Mouse (Mus musculus): ENCODE data around the gene Rgs1. TPM values are rescaled to one million over a fixed set of nuclear protein-coding genes. Genes with fewer than 3 reads are reported as not detected.

Gene Rgs1
- total and polyA plus RNA-seq, 3 experiments: 1.6 to 238 (median 101) TPM

- no peaks in the 10 kb centered on the region for H3K9me3 ChIP-seq (replicated peaks)
- H3K36me3 ChIP-seq (replicated peaks): no peaks in the 10 kb centered on the region
- peaks cover 7% of the 10 kb centered on the region; the same call in 1 of the 2 replicates for H3K4me1 ChIP-seq (ENCODE audit: insufficient read depth, low read depth, low read length)
- ATAC-seq (ENCODE audit: extremely low read depth, insufficient number of reproducible peaks, low FRiP score, poor library complexity, severe bottlenecking) (no peak), DNase-seq (ENCODE audit: low spot score) (no peak)
- TF ChIP-seq GATA1 (IDR thresholded peaks at IDR 0.05; ENCODE audit: borderline replicate concordance, low read length) (no peak), GATA2 (IDR thresholded peaks at IDR 0.05; ENCODE audit: borderline replicate concordance, low read depth, low read length) (no peak), POLR2AphosphoS5 (IDR thresholded peaks at IDR 0.05; ENCODE audit: insufficient replicate concordance, low read depth, low read length) (no peak), TAL1 (conservative IDR thresholded peaks at IDR 0.05; ENCODE audit: low read depth, low read length) (no peak), CTCF (IDR thresholded peaks at IDR 0.05; ENCODE audit: low read depth, low read length) (no peak)
- H3K4me3 ChIP-seq (ENCODE audit: low read depth, low read length): no peak overlapping the region
- 0 out of 2 replicates have a peak, but pooled peaks cover 3% of the 10 kb centered on the region for H3K27me3 ChIP-seq (ENCODE audit: insufficient read depth, low read length)
These were observed 44.3 kb downstream of the Rgs1 start for GRCm38 (mm10) chr1:144204766-144205165.

- H3K4me1 ChIP-seq (ENCODE audit: insufficient read depth, low read depth, low read length): peaks cover 8% of the 10 kb centered on the region; the same call in 1 of the 2 replicates
- no peak overlapping the region for H3K4me3 ChIP-seq (ENCODE audit: low read depth, low read length)
- TF ChIP-seq POLR2AphosphoS5 (IDR thresholded peaks at IDR 0.05; ENCODE audit: insufficient replicate concordance, low read depth, low read length) (no peak), GATA2 (IDR thresholded peaks at IDR 0.05; ENCODE audit: borderline replicate concordance, low read depth, low read length) (no peak), TAL1 (conservative IDR thresholded peaks at IDR 0.05; ENCODE audit: low read depth, low read length) (no peak)
- DNase-seq (ENCODE audit: low spot score) (no peak), ATAC-seq (ENCODE audit: extremely low read depth, insufficient number of reproducible peaks, low FRiP score, poor library complexity, severe bottlenecking) (no peak)
- no peaks in the 10 kb centered on the region for H3K9me3 ChIP-seq (replicated peaks)
- 0 out of 2 replicates have a peak, but pooled peaks cover 3% of the 10 kb centered on the region for H3K27me3 ChIP-seq (ENCODE audit: insufficient read depth, low read length)
- no peaks in the 10 kb centered on the region for H3K36me3 ChIP-seq (replicated peaks)
These were observed 46.1 kb downstream of the Rgs1 start for GRCm38 (mm10) chr1:144202939-144203338.

- Histone ChIP-seq H3K4me3 (ENCODE audit: low read depth, low read length) (no peak overlapping the region), H3K36me3 (replicated peaks) (no peaks in the 10 kb centered on the region), H3K4me1 (ENCODE audit: insufficient read depth, low read depth, low read length) (peaks cover 9% of the 10 kb centered on the region; the same call in 1 of the 2 replicates), H3K27me3 (ENCODE audit: insufficient read depth, low read length) (no peaks in the 10 kb centered on the region), H3K9me3 (replicated peaks) (no peaks in the 10 kb centered on the region)
- DNase-seq (ENCODE audit: low spot score) (no peak), ATAC-seq (ENCODE audit: extremely low read depth, insufficient number of reproducible peaks, low FRiP score, poor library complexity, severe bottlenecking) (peak; percentile 88)
- no peak for TF ChIP-seq TAL1 (conservative IDR thresholded peaks at IDR 0.05; ENCODE audit: low read depth, low read length)
These were observed 48.5 kb downstream of the Rgs1 start for GRCm38 (mm10) chr1:144200496-144200895.

- Histone ChIP-seq H3K4me3 (ENCODE audit: low read depth, low read length) (no peak overlapping the region), H3K36me3 (replicated peaks) (no peaks in the 10 kb centered on the region), H3K4me1 (ENCODE audit: insufficient read depth, low read depth, low read length) (peaks cover 9% of the 10 kb centered on the region; the same call in 1 of the 2 replicates), H3K27me3 (ENCODE audit: insufficient read depth, low read length) (no peaks in the 10 kb centered on the region), H3K9me3 (replicated peaks) (no peaks in the 10 kb centered on the region)
- no peak for DNase-seq (ENCODE audit: low spot score)
- ATAC-seq (ENCODE audit: extremely low read depth, insufficient number of reproducible peaks, low FRiP score, poor library complexity, severe bottlenecking): no peak
- TF ChIP-seq TAL1 (conservative IDR thresholded peaks at IDR 0.05; ENCODE audit: low read depth, low read length) (no peak), GATA2 (IDR thresholded peaks at IDR 0.05; ENCODE audit: borderline replicate concordance, low read depth, low read length) (no peak), POLR2AphosphoS5 (IDR thresholded peaks at IDR 0.05; ENCODE audit: insufficient replicate concordance, low read depth, low read length) (no peak), GATA1 (IDR thresholded peaks at IDR 0.05; ENCODE audit: borderline replicate concordance, low read length) (no peak), CTCF (IDR thresholded peaks at IDR 0.05; ENCODE audit: low read depth, low read length) (no peak)
These were observed 49.5 kb downstream of the Rgs1 start for GRCm38 (mm10) chr1:144199538-144199937.

- H3K36me3 ChIP-seq (replicated peaks): no peaks in the 10 kb centered on the region
- no peaks in the 10 kb centered on the region for H3K27me3 ChIP-seq (ENCODE audit: insufficient read depth, low read length)
- no peak overlapping the region for H3K4me3 ChIP-seq (ENCODE audit: low read depth, low read length)
- TF ChIP-seq GATA2 (IDR thresholded peaks at IDR 0.05; ENCODE audit: borderline replicate concordance, low read depth, low read length) (no peak), POLR2AphosphoS5 (IDR thresholded peaks at IDR 0.05; ENCODE audit: insufficient replicate concordance, low read depth, low read length) (no peak), CTCF (IDR thresholded peaks at IDR 0.05; ENCODE audit: low read depth, low read length) (peak; percentile 55)
- no peak for DNase-seq (ENCODE audit: low spot score)
- H3K4me1 ChIP-seq (ENCODE audit: insufficient read depth, low read depth, low read length): peaks cover 9% of the 10 kb centered on the region; the same call in 1 of the 2 replicates
- no peaks in the 10 kb centered on the region for H3K9me3 ChIP-seq (replicated peaks)
- ATAC-seq (ENCODE audit: extremely low read depth, insufficient number of reproducible peaks, low FRiP score, poor library complexity, severe bottlenecking): no peak
These were observed 51.4 kb downstream of the Rgs1 start for GRCm38 (mm10) chr1:144197684-144198083.

Other genes starting within 250 kb of the Rgs1 start
- gene Rgs2, start 245.1 kb downstream of the Rgs1 start, total RNA-seq (2014; fragmentation: Nextera tagmentation): not detected in 2 replicates
- gene Rgs2, start 245.1 kb downstream of the Rgs1 start, total RNA-seq (2017): 0.64 and 0.66 TPM in 2 replicates
- gene Rgs2, start 245.1 kb downstream of the Rgs1 start, polyA plus RNA-seq (2012): 0.02 and 0.11 TPM in 2 replicates
- gene Rgs13, start 71.9 kb downstream of the Rgs1 start, total RNA-seq (2014; fragmentation: Nextera tagmentation): 5.0 and 6.6 TPM in 2 replicates
- gene Rgs13, start 71.9 kb downstream of the Rgs1 start, total RNA-seq (2017): 20.4 and 21.9 TPM in 2 replicates
- gene Rgs13, start 71.9 kb downstream of the Rgs1 start, polyA plus RNA-seq (2012): 0.14 and 0.30 TPM in 2 replicates